Mouse (Mus musculus): Measurements from ENCODE around the gene Galnt6.

Galnt6 gene

GRCm38 (mm10) chr15:100754805-100755497 is 25.8 kb upstream of the Galnt6 start:
- no peak for DNase-seq (ENCODE audit: low spot score in 2 of 2)

- DNase-seq (ENCODE audit: low spot score in 2 of 2) = no peak
Observed at GRCm38 (mm10) chr15:100754041-100754440, 24.9 kb upstream of the Galnt6 start.

GRCm38 (mm10) chr15:100753045-100753444 is 23.9 kb upstream of the Galnt6 start:
- no peak for DNase-seq (ENCODE audit: low spot score in 2 of 2)

- no peak for DNase-seq (ENCODE audit: low spot score in 2 of 2)
Observed at GRCm38 (mm10) chr15:100752439-100752838, 23.3 kb upstream of the Galnt6 start.

- DNase-seq (ENCODE audit: low spot score in 2 of 2) = no peak
Observed at GRCm38 (mm10) chr15:100749751-100750538, 20.8 kb upstream of the Galnt6 start.

- no peak for DNase-seq (ENCODE audit: low spot score in 2 of 2)
Observed at GRCm38 (mm10) chr15:100748584-100748983, 19.4 kb upstream of the Galnt6 start.

GRCm38 (mm10) chr15:100747121-100747963 is 18.2 kb upstream of the Galnt6 start:
- DNase-seq (ENCODE audit: low spot score in 2 of 2) = no peak

- no peak for DNase-seq (ENCODE audit: low spot score in 2 of 2)
Observed at GRCm38 (mm10) chr15:100746478-100747120, 17.4 kb upstream of the Galnt6 start.

- no peak for DNase-seq (ENCODE audit: low spot score in 2 of 2)
Observed at GRCm38 (mm10) chr15:100743238-100743637, 14.1 kb upstream of the Galnt6 start.

GRCm38 (mm10) chr15:100739442-100739841 is 10.3 kb upstream of the Galnt6 start:
- no peak for DNase-seq (ENCODE audit: low spot score in 2 of 2)

- no peak for DNase-seq (ENCODE audit: low spot score in 2 of 2)
Observed at GRCm38 (mm10) chr15:100738351-100738781, 9.2 kb upstream of the Galnt6 start.

GRCm38 (mm10) chr15:100737667-100738066 is 8.5 kb upstream of the Galnt6 start:
- no peak for DNase-seq (ENCODE audit: low spot score in 2 of 2)

GRCm38 (mm10) chr15:100735953-100736300 is 6.8 kb upstream of the Galnt6 start:
- DNase-seq (ENCODE audit: low spot score in 2 of 2) = no peak

- no peak for DNase-seq (ENCODE audit: low spot score in 2 of 2)
Observed at GRCm38 (mm10) chr15:100735095-100735952, 6.1 kb upstream of the Galnt6 start.

- no peak for DNase-seq (ENCODE audit: low spot score in 2 of 2)
Observed at GRCm38 (mm10) chr15:100732580-100732979, 3.4 kb upstream of the Galnt6 start.

GRCm38 (mm10) chr15:100731081-100731480 is 1.9 kb upstream of the Galnt6 start:
- DNase-seq (ENCODE audit: low spot score in 2 of 2) = no peak

- no peak for DNase-seq (ENCODE audit: low spot score in 2 of 2)
Observed at GRCm38 (mm10) chr15:100728586-100728985, 590 bp downstream of the Galnt6 start.

GRCm38 (mm10) chr15:100727834-100728233 is 1.3 kb downstream of the Galnt6 start:
- DNase-seq (ENCODE audit: low spot score in 2 of 2) = no peak

- DNase-seq (ENCODE audit: low spot score in 2 of 2) = no peak
Observed at GRCm38 (mm10) chr15:100726721-100727120, 2.5 kb downstream of the Galnt6 start.

GRCm38 (mm10) chr15:100723505-100723904 is 5.7 kb downstream of the Galnt6 start:
- DNase-seq (ENCODE audit: low spot score in 2 of 2) = no peak

- no peak for DNase-seq (ENCODE audit: low spot score in 2 of 2)
Observed at GRCm38 (mm10) chr15:100722564-100722963, 6.6 kb downstream of the Galnt6 start.
